Mouse (Mus musculus): ENCODE results near the gene Clba1.

DNA sequence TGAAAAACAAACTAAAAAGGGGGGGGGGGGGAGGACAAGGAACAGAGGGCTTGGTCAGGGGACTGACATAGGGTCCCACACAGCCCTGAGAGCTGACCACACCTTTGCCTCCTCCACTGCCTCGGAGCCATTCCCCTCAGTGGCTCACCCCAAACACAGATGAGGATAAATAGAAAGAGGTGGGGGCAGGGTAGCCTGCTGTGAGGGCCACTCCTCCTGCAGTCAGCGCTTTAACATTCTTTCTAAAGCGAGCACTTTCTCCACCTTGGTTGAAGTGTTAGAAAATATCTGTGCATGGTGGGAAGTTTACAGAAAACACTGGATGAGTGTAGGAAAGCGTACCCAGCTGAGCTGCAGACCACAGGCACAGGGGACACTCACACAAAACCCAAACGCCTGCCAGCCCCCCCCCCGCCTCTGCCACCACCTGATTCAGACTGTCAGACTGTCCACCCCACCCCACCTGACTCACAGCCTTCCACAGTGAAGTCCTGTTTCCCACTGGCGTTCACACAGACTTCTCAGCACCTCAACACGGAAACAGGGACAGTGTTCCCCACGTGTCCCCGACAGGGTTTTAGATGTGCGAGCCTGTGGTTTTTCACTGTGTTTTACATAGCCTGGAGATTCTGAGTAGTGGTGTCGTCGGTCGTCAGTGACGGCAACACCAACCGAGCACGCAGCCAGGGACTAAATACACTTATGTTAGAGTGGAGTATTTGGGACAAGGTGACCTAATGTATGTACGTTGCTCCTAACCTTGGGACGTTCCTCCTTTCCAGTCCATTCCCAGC, 1.6 kb downstream of the Clba1 start:
- TF ChIP-seq CTCF (IDR thresholded peaks at IDR 0.05 in 2 of 3, conservative IDR thresholded peaks at IDR 0.05 in 1 of 3; ENCODE audit: control insufficient read depth in 1 of 3, insufficient read depth in 1 of 3, low read depth in 2 of 3, low read length in 3 of 3, poor library complexity in 1 of 3, severe bottlenecking in 1 of 3) (no peak), ZNF384 (IDR thresholded peaks at IDR 0.05; ENCODE audit: low read depth, low read length) (no peak), POLR2A (IDR thresholded peaks at IDR 0.05; ENCODE audit: control insufficient read depth in 1 of 2, insufficient read depth in 1 of 2, low read depth in 1 of 2, low read length in 2 of 2, poor library complexity in 1 of 2) (no peak), MAFK (IDR thresholded peaks at IDR 0.05; ENCODE audit: borderline replicate concordance, low read depth, low read length) (no peak), ZMIZ1 (IDR thresholded peaks at IDR 0.05; ENCODE audit: low read depth, low read length) (no peak), USF1 (IDR thresholded peaks at IDR 0.05; ENCODE audit: low read depth, low read length) (no peak), POLR2AphosphoS5 (IDR thresholded peaks at IDR 0.05; ENCODE audit: borderline replicate concordance, low read depth, low read length) (no peak), TCF12 (IDR thresholded peaks at IDR 0.05; ENCODE audit: low read depth, low read length) (no peak), EP300 (IDR thresholded peaks at IDR 0.05; ENCODE audit: low read depth in 1 of 2, low read length in 2 of 2) (no peak)

Measured in MEL (cell line).